Mouse (Mus musculus): ENCODE results near the gene Clec2e. TPM values are rescaled to one million over a fixed set of nuclear protein-coding genes. Genes with fewer than 3 reads are reported as not detected.
"Not testable (repeated sequence)": the region's sequence is repeated elsewhere in the genome, so short reads cannot be mapped to it uniquely, and the experiment has no call there.

Gene Clec2e
- 22.5 and 35.0 TPM in 2 replicates for polyA plus RNA-seq (2012; rRNA removed)

- WGBS, result 18% methylated on average over 1 of the region's 1 CpGs
- not testable (repeated sequence) for DNase-seq (ENCODE audit: low read depth, low spot score)
Measured at GRCm38 (mm10) chr6:129100794-129101193, at the start of gene Clec2e. Gene Clec2e, minus strand, starts transcription at chr6:129100913.

GRCm38 (mm10) chr6:129146812-129147211, 46.1 kb upstream of the Clec2e start:
- WGBS, result 93% methylated on average over 2 of the region's 2 CpGs
- no peak for DNase-seq (ENCODE audit: low read depth, low spot score)

GRCm38 (mm10) chr6:129132604-129133341, 32.1 kb upstream of the Clec2e start:
- 83% methylated on average over 4 of the region's 4 CpGs for WGBS
- DNase-seq (ENCODE audit: low read depth, low spot score), result no peak

DNA sequence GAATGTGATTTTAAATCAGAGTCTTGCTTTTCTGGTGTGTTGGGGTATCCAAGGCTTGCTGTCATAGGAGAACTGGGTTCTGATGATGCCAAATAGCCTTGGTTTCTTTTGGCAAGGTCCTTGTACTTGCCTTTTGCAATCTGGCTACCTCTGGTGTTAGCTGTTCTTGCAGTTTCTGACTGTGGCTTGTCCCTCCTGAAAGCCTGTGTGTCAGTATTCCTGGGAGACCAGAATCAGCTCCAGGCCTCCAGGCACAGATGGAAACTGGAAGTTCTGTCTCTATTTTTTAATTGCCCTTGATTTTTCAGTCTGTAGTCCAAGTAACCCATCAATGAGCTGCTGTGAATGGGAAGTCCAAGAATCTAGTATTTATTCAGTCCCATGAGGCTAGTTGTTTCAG, 26.1 kb upstream of the Clec2e start:
- no peak for DNase-seq (ENCODE audit: low read depth, low spot score)

GRCm38 (mm10) chr6:129124531-129124930, 23.8 kb upstream of the Clec2e start:
- not testable (repeated sequence) for DNase-seq (ENCODE audit: low read depth, low spot score)

- WGBS, result 97% methylated on average over 3 of the region's 3 CpGs
- no peak for DNase-seq (ENCODE audit: low read depth, low spot score)
Measured at GRCm38 (mm10) chr6:129116223-129116622, 15.5 kb upstream of the Clec2e start.

DNA sequence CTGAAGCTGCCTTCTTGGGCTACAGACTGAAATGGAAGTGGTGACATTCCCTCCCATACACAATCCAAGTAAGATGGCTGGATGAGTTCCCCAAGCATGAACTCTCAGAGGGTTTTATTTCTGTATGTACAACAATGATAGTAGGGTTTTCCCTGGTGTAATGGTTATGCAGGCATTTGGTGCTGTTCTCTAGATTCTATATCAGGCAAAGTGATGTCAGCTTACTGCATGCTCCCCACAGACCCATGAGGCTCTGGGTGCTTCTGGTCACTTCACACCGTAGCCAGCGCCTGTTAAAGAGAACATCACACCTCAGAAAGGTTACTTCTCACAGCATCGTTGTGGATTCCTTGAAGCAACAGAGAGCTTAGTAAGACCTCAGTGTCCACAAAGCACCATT, 13.5 kb upstream of the Clec2e start:
- DNase-seq (ENCODE audit: low read depth, low spot score), result not testable (repeated sequence)
- WGBS, result 92% methylated on average over 3 of the region's 3 CpGs

DNA sequence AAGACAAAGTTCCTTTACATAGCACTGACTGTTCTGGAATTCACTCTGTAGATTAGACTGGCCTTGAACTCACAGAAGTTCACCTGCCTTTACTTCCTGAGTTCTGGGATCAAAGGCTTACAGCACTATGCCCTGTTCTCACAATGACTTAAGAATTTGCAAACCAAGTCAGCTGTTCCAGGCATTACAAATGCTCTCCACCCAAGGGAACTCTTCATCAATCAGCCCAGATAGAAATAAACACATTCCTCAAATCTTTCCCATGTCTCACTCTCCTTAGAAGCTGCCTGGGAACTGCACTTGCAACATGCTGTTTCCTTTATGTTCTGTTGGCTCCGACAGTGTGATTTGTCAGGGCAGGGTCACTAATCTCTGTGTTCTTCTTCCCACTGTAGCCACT, 13.1 kb upstream of the Clec2e start:
- no peak for DNase-seq (ENCODE audit: low read depth, low spot score)
- WGBS, result 49% methylated on average over 1 of the region's 1 CpGs

DNA sequence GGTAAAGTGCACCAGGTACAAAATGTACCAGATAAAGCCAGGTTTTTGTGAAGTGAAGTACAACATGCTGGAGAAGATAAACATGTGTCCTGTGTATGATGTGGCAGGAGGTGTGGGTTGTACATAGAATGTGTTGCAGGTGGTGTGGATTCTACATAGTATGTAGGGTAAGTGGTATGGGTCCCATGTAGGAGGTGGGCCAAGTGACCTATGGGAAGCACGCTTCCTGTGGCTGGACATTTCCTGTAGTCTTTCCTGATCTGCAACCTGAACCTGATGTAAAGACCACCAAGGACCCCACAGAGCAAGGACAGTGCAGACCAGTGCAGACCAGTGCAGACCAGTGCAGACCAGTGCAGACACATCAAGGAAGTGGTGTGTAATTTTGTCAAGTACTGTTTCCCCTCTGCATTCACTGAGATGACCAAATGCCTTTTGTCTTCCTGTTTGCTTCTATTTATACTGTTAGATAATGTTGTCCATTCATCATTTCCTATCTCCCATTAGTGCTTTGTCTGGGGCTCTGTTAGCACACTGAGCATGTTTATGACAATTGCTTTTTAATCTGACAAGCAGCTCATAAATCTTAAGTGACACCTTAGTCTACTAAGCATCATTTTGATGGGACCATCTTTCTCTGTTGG, 12.4 kb upstream of the Clec2e start:
- DNase-seq (ENCODE audit: low read depth, low spot score), result no peak
- 94% methylated on average over 1 of the region's 1 CpGs for WGBS

DNA sequence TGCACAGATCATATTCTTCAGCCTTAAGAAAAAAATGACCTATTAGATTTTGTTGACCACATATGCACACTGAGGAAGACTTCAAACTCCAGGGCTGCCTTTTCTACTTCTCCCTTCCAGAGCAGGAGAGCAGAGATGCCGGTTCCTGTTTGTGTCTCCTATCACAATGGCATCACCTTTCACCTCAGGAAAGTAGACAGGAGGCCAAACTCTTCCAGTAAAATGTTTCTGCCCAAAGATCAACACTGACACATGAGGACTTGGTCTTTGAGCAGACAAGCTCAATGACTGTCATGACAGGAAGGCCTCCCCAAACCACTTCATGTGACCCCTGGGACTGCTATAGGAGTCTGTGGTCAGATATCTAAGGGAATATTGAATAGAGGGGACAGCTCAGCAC, 11.8 kb upstream of the Clec2e start:
- 67% methylated on average over 1 of the region's 1 CpGs for WGBS
- DNase-seq (ENCODE audit: low read depth, low spot score), result no peak

- no peak for DNase-seq (ENCODE audit: low read depth, low spot score)
Measured at GRCm38 (mm10) chr6:129107916-129108315, 7.2 kb upstream of the Clec2e start.

DNA sequence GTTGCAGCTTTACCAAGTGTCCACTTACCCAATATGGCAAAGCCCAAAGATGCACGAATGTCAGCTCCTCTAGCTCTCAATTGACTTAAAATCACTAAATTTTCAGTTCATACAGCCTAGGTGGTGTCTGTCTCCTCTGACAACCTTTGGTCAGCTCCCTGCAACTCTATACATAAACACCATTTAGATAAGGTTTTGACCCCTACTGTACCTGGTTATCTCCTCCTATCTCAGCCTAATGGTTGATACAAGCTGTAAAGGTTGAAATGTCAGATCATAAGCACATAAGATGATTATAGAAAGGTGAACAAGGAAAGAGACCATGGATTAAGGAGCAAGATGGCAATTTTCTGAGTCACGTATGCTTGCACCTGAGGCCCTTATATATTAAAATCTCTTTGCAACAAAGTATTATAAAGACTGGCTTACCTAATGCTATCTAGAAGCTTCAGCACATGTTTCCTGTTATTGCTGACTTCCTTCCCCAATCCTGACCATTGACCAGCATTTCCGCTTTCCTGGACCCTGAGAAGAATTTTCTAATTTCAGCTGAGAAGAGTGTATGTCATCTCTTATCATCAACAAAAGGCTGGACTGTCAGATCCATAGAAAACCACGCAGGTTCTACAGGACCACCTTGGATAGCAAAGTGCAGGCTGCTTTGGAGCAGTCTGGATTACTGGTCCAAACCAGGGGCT, 2.3 kb upstream of the Clec2e start:
- WGBS, result 69% methylated on average over 4 of the region's 4 CpGs
- DNase-seq (ENCODE audit: low read depth, low spot score), result no peak

GRCm38 (mm10) chr6:129101604-129102003, 891 bp upstream of the Clec2e start:
- 24% methylated on average over 1 of the region's 1 CpGs for WGBS
- peak; percentile 77 for DNase-seq (ENCODE audit: low read depth, low spot score)

DNA sequence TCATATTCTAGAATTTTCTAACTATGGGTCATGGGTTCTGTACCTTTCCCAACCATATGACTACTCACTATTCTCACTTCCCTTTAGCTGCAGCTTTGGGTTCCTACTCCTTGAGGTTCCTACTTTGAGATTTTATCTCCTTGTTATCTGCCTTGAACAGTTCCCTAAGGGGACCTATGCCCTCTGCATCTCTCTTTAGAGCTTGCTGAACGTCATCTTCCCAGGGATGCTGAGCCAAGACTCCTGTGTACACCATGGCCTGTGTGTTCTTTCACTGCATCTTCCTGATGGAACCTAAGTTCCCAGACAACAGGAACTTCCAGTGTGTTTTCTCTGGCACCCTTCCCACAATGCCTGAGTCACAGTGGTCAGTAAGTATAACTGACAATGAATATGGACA, 2.8 kb downstream of the Clec2e start:
- DNase-seq (ENCODE audit: low read depth, low spot score), result no peak
- WGBS, result 14% methylated on average over 1 of the region's 1 CpGs

GRCm38 (mm10) chr6:129095166-129095565, 5.5 kb downstream of the Clec2e start:
- no peak for DNase-seq (ENCODE audit: low read depth, low spot score)

DNA sequence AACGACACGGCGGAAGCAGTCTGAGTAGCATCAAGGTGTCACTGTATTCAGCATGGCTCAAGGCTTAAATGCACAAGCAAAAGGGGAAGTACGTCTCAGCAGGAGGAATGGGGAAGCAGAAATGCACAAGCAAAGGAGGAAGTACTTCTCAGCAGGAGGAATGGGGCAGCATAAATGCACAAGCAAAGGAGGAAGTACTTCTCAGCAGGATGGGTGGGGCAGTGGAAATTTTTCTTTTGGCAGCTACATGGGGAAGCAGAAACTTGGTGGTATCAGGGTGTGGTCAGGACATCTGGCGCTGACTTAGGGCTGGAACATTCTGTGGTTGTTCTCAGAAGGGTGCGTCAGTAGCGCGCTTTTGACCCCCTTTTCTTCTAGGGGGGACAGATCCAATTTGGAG, 12.1 kb downstream of the Clec2e start:
- not testable (repeated sequence) for DNase-seq (ENCODE audit: low read depth, low spot score)
- 94% methylated on average over 8 of the region's 8 CpGs for WGBS

GRCm38 (mm10) chr6:129088161-129088560, 12.6 kb downstream of the Clec2e start:
- 91% methylated on average over 1 of the region's 1 CpGs for WGBS
- DNase-seq (ENCODE audit: low read depth, low spot score), result no peak

- 84% methylated on average over 2 of the region's 2 CpGs for WGBS
- not testable (repeated sequence) for DNase-seq (ENCODE audit: low read depth, low spot score)
Measured at GRCm38 (mm10) chr6:129086031-129086430, 14.7 kb downstream of the Clec2e start.

GRCm38 (mm10) chr6:129085098-129085497, 15.6 kb downstream of the Clec2e start:
- 94% methylated on average over 6 of the region's 6 CpGs for WGBS
- no peak for DNase-seq (ENCODE audit: low read depth, low spot score)

DNA sequence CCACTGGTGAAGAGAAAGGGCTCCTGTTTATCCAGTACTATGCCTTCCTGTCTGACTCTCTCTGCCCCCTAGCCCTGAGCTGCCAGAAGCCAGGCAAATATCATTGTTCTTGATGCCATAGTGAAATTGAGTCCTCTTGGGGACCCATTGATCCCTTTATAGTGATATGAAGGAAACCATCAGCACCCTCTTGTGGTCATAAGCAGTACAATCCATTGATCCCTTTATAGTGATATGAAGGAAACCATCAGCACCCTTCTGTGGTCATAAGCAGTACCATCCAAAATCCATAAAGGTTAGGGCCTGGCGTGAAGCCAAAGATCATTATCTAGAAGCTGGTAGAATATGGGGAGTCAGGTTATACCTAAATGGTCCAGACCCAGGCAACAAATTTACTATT, 33.7 kb downstream of the Clec2e start:
- 26% methylated on average over 1 of the region's 1 CpGs for WGBS
- no peak for DNase-seq (ENCODE audit: low read depth, low spot score)

- no peak for DNase-seq (ENCODE audit: low read depth, low spot score)
Measured at GRCm38 (mm10) chr6:129066530-129066929, 34.2 kb downstream of the Clec2e start.

Measured in large intestine, adult 2 months (tissue).